Mouse (Mus musculus): ENCODE data around the gene Ptgir. TPM values are rescaled to one million over a fixed set of nuclear protein-coding genes. Genes with fewer than 3 reads are reported as not detected.
"Not testable (repeated sequence)": the region's sequence is repeated elsewhere in the genome, so short reads cannot be mapped to it uniquely, and the experiment has no call there.

Ptgir gene
- total RNA-seq, 2 experiments from 2014 or later, result 2.6 to 3.3 TPM

GRCm38 (mm10) chr7:16937312-16937711, 31.0 kb downstream of the Ptgir start:
- no peak for DNase-seq (ENCODE audit: low spot score in 2 of 2)

GRCm38 (mm10) chr7:16938117-16938791, 32.0 kb downstream of the Ptgir start:
- no peak for DNase-seq (ENCODE audit: low spot score in 2 of 2)

GRCm38 (mm10) chr7:16940292-16940691, 34.0 kb downstream of the Ptgir start:
- no peak for DNase-seq (ENCODE audit: low spot score in 2 of 2)

- no peak for DNase-seq (ENCODE audit: low spot score in 2 of 2)
Measured at GRCm38 (mm10) chr7:16942861-16943260, 36.6 kb downstream of the Ptgir start.

GRCm38 (mm10) chr7:16944061-16944807, 37.9 kb downstream of the Ptgir start, which contains the start of gene Pnmal2:
Gene Pnmal2 (plus strand): TSS chr7:16944682.
- peak; percentile 78 to 85 for DNase-seq (ENCODE audit: low spot score in 2 of 2)

- DNase-seq (ENCODE audit: low spot score in 2 of 2), result peak in 1 of 2 experiments; percentile 37
Measured at GRCm38 (mm10) chr7:16944808-16945315, 38.6 kb downstream of the Ptgir start.

GRCm38 (mm10) chr7:16945419-16945818, 39.1 kb downstream of the Ptgir start:
- DNase-seq (ENCODE audit: low spot score in 2 of 2), result peak in 1 of 2 experiments; percentile 47

GRCm38 (mm10) chr7:16946441-16947348, 40.4 kb downstream of the Ptgir start:
- DNase-seq (ENCODE audit: low spot score in 2 of 2), result peak in 1 of 2 experiments; percentile 59

GRCm38 (mm10) chr7:16947349-16947895, 41.1 kb downstream of the Ptgir start:
- peak in 1 of 2 experiments; percentile 53 for DNase-seq (ENCODE audit: low spot score in 2 of 2)

- DNase-seq (ENCODE audit: low spot score in 2 of 2), result peak in 1 of 2 experiments; percentile 80
Measured at GRCm38 (mm10) chr7:16947959-16948361, 41.7 kb downstream of the Ptgir start.

GRCm38 (mm10) chr7:16948923-16949458, 42.7 kb downstream of the Ptgir start:
- DNase-seq (ENCODE audit: low spot score in 2 of 2), result no peak

GRCm38 (mm10) chr7:16949908-16950841, 43.9 kb downstream of the Ptgir start:
- DNase-seq (ENCODE audit: low spot score in 2 of 2), result peak; percentile 60 to 74

- peak; percentile 69 to 79 for DNase-seq (ENCODE audit: low spot score in 2 of 2)
Measured at GRCm38 (mm10) chr7:16950861-16951635, 44.8 kb downstream of the Ptgir start.

GRCm38 (mm10) chr7:16953776-16954175, 47.5 kb downstream of the Ptgir start:
- not testable (repeated sequence) for DNase-seq (ENCODE audit: low spot score in 2 of 2)

GRCm38 (mm10) chr7:16955712-16956111, 49.4 kb downstream of the Ptgir start:
- no peak for DNase-seq (ENCODE audit: low spot score in 2 of 2)

GRCm38 (mm10) chr7:16956410-16957265, 50.3 kb downstream of the Ptgir start:
- DNase-seq (ENCODE audit: low spot score in 2 of 2), result no peak

GRCm38 (mm10) chr7:16959539-16960187, 53.4 kb downstream of the Ptgir start, which contains the start of gene Pnmal1:
Gene Pnmal1 (plus strand): TSS chr7:16959679.
- DNase-seq (ENCODE audit: low spot score in 2 of 2), result no peak
